Comparison of ENCODE assay signal across 8 mouse cellular contexts in the genomic region with DNA sequence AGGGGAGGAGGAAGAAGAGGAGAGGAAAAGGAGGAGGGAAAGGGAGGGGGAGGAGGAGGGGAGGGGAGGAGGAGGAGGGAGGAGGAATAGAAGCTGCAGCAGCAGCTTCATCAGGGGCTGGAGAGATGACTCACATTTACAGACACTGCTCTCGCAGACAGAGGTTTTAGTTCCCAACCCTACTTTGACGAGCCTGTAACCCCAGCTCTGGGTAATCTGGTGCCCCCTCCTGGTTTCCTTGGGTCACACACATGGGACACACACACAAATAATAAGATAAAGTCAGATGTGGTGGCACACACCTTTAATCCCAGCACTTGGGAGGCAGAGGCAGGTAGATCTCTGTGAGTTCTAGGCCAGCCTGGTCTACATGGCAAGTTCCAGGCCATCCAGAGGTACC. TPM values are rescaled to one million over a fixed set of nuclear protein-coding genes. Genes with fewer than 3 reads are reported as not detected.
DNase-seq lines count a peak whose midpoint lies in the region; ATAC-seq and TF ChIP-seq lines count a peak whose summit lies in the region.

No protein-coding gene starts in this region.

- H3K27me3 ChIP-seq in forebrain, postnatal 0 days (ENCODE audit: insufficient read depth, low read length): no peaks in the 10 kb centered on the region
- no peaks in the 10 kb centered on the region for H3K27me3 ChIP-seq in forebrain, embryonic 13.5 days
- no peaks in the 10 kb centered on the region for H3K27me3 ChIP-seq in lung, postnatal 0 days (replicated peaks; ENCODE audit: insufficient read depth, low read length)
- H3K27me3 ChIP-seq in midbrain, embryonic 15.5 days (replicated peaks): no peaks in the 10 kb centered on the region

- no peak overlapping the region for H3K4me3 ChIP-seq in forebrain, postnatal 0 days (ENCODE audit: low read depth, low read length)
- H3K4me3 ChIP-seq in forebrain, embryonic 13.5 days: no peak overlapping the region
- no peak overlapping the region for H3K4me3 ChIP-seq in lung, postnatal 0 days (ENCODE audit: low read depth, low read length)
- H3K4me3 ChIP-seq in midbrain, embryonic 15.5 days: no peak overlapping the region

- intact Hi-C loops in left cerebral cortex, postnatal 14 days (cut with DNase I): no loop called here

- 52% methylated on average over 2 of the region's 2 CpGs for WGBS in forebrain, postnatal 0 days
- 56% methylated on average over 2 of the region's 2 CpGs for WGBS in forebrain, embryonic 13.5 days
- 37% methylated on average over 2 of the region's 2 CpGs for WGBS in lung, postnatal 0 days
- WGBS in midbrain, embryonic 15.5 days: 45% methylated on average over 2 of the region's 2 CpGs

- no peak overlapping the region for H3K4me2 ChIP-seq in forebrain, postnatal 0 days (ENCODE audit: low read depth)
- no peak overlapping the region for H3K4me2 ChIP-seq in forebrain, embryonic 13.5 days
- H3K4me2 ChIP-seq in lung, postnatal 0 days (replicated peaks; ENCODE audit: low read depth, low read length): no peak overlapping the region
- no peak overlapping the region for H3K4me2 ChIP-seq in midbrain, embryonic 15.5 days

- H3K27ac ChIP-seq in forebrain, postnatal 0 days (ENCODE audit: low read depth, low read length): no peak overlapping the region
- no peak overlapping the region for H3K27ac ChIP-seq in forebrain, embryonic 13.5 days
- no peak overlapping the region for H3K27ac ChIP-seq in lung, postnatal 0 days (ENCODE audit: low read length)
- H3K27ac ChIP-seq in midbrain, embryonic 15.5 days: no peak overlapping the region

- H3K4me1 ChIP-seq in forebrain, postnatal 0 days (ENCODE audit: insufficient read depth): no peaks in the 10 kb centered on the region
- no peaks in the 10 kb centered on the region for H3K4me1 ChIP-seq in forebrain, embryonic 13.5 days
- H3K4me1 ChIP-seq in lung, postnatal 0 days (ENCODE audit: insufficient read depth, low read depth, low read length): no peaks in the 10 kb centered on the region
- H3K4me1 ChIP-seq in midbrain, embryonic 15.5 days: no peaks in the 10 kb centered on the region

- DNase-seq in forebrain, postnatal 0 days: no peak
- peak; percentile 87 for DNase-seq in 416B (ENCODE audit: low read depth)
- DNase-seq in adrenal gland, postnatal 25 days: peak; percentile 41
- DNase-seq in lung, postnatal 0 days (ENCODE audit: low spot score): peak; percentile 52
- no peak for DNase-seq in cerebellum, postnatal 4 days (ENCODE audit: low spot score in 2 of 2)
- no peak for DNase-seq in left cerebral cortex, postnatal 14 days (ENCODE audit: low spot score in 2 of 2)

- H3K9me3 ChIP-seq in forebrain, postnatal 0 days (ENCODE audit: low read length): no peaks in the 10 kb centered on the region
- H3K9me3 ChIP-seq in forebrain, embryonic 13.5 days (replicated peaks): no peaks in the 10 kb centered on the region
- H3K9me3 ChIP-seq in lung, postnatal 0 days (ENCODE audit: low read length): no peaks in the 10 kb centered on the region
- no peaks in the 10 kb centered on the region for H3K9me3 ChIP-seq in midbrain, embryonic 15.5 days

- no peak for TF ChIP-seq EP300 in lung, postnatal 0 days (IDR thresholded peaks at IDR 0.05)

- H3K9ac ChIP-seq in forebrain, postnatal 0 days: no peak overlapping the region
- H3K9ac ChIP-seq in forebrain, embryonic 13.5 days: no peak overlapping the region
- no peak overlapping the region for H3K9ac ChIP-seq in lung, postnatal 0 days (replicated peaks; ENCODE audit: low read depth)
- H3K9ac ChIP-seq in midbrain, embryonic 15.5 days: no peak overlapping the region

- no peak for ATAC-seq in forebrain, postnatal 0 days
- no peak for ATAC-seq in forebrain, embryonic 13.5 days
- ATAC-seq in lung, postnatal 0 days: peak; percentile 30; the same call in 1 of the 2 replicates
- ATAC-seq in midbrain, embryonic 15.5 days (replicated peaks): no peak

- TF ChIP-seq CTCF in forebrain, postnatal 0 days (IDR thresholded peaks at IDR 0.05; ENCODE audit: low read depth): peak; percentile 46
- TF ChIP-seq CTCF in lung, postnatal 0 days (IDR thresholded peaks at IDR 0.05): peak; percentile 62

- H3K36me3 ChIP-seq in forebrain, postnatal 0 days (ENCODE audit: insufficient read depth): peaks cover 41% of the 10 kb centered on the region
- peaks cover 47% of the 10 kb centered on the region for H3K36me3 ChIP-seq in forebrain, embryonic 13.5 days (ENCODE audit: poor library complexity, severe bottlenecking)
- H3K36me3 ChIP-seq in lung, postnatal 0 days (ENCODE audit: insufficient read depth, low read length): no peaks in the 10 kb centered on the region
- peaks cover 13% of the 10 kb centered on the region; the same call in 1 of the 2 replicates for H3K36me3 ChIP-seq in midbrain, embryonic 15.5 days (replicated peaks)

RNA-seq across cellular contexts. Expression of a gene that starts 19.1 kb away (rescaled TPM):
- 13.8 and 20.9 TPM in 2 replicates for total RNA-seq in forebrain, postnatal 0 days (2014; rRNA removed)
- polyA plus RNA-seq in forebrain, postnatal 0 days (2015; fragmentation: Nextera tagmentation; extraction: Ambion mirVana): 10.4 and 16.5 TPM in 2 replicates
- 26.0 TPM in 2 replicates for polyA plus RNA-seq in forebrain, embryonic 13.5 days (2015; fragmentation: Nextera tagmentation; extraction: Ambion mirVana)
- total RNA-seq in adrenal gland, postnatal 25 days (2021): 80.8 and 94.8 TPM in 2 replicates
- 46.7 and 51.7 TPM in 2 replicates for polyA plus RNA-seq in lung, postnatal 0 days (2015; fragmentation: Nextera tagmentation; extraction: Ambion mirVana)
- 10 to 100 TPM; 75.8 to 77.4 TPM for total RNA-seq in left cerebral cortex, postnatal 14 days (2021)
- 24.8 and 25.5 TPM in 2 replicates for polyA plus RNA-seq in midbrain, embryonic 15.5 days (2015; fragmentation: Nextera tagmentation; extraction: Ambion mirVana)

RNA-seq across cellular contexts. Expression of a gene that starts 27.2 kb away (rescaled TPM):
- 39.5 and 47.4 TPM in 2 replicates for total RNA-seq in forebrain, postnatal 0 days (2014; rRNA removed)
- 76.2 and 115 TPM in 2 replicates for polyA plus RNA-seq in forebrain, postnatal 0 days (2015; fragmentation: Nextera tagmentation; extraction: Ambion mirVana)
- 69.8 and 79.8 TPM in 2 replicates for polyA plus RNA-seq in forebrain, embryonic 13.5 days (2015; fragmentation: Nextera tagmentation; extraction: Ambion mirVana)
- total RNA-seq in adrenal gland, postnatal 25 days (2021): 6.2 and 9.0 TPM in 2 replicates
- 13.8 and 13.9 TPM in 2 replicates for polyA plus RNA-seq in lung, postnatal 0 days (2015; fragmentation: Nextera tagmentation; extraction: Ambion mirVana)
- 10 to 100 TPM; 53.9 to 56.3 TPM for total RNA-seq in left cerebral cortex, postnatal 14 days (2021)
- 123 and 125 TPM in 2 replicates for polyA plus RNA-seq in midbrain, embryonic 15.5 days (2015; fragmentation: Nextera tagmentation; extraction: Ambion mirVana)

RNA-seq across cellular contexts. Expression of a gene that starts 43.2 kb away (rescaled TPM):
- total RNA-seq in forebrain, postnatal 0 days (2014; rRNA removed): not detected in 2 replicates
- polyA plus RNA-seq in forebrain, postnatal 0 days (2015; fragmentation: Nextera tagmentation; extraction: Ambion mirVana): 0.33 and 0.84 TPM in 2 replicates
- polyA plus RNA-seq in forebrain, embryonic 13.5 days (2015; fragmentation: Nextera tagmentation; extraction: Ambion mirVana): 1.5 and 1.6 TPM in 2 replicates
- total RNA-seq in adrenal gland, postnatal 25 days (2021): 3.9 and 4.3 TPM in 2 replicates
- polyA plus RNA-seq in lung, postnatal 0 days (2015; fragmentation: Nextera tagmentation; extraction: Ambion mirVana): 33.8 and 34.6 TPM in 2 replicates
- not detected for total RNA-seq in left cerebral cortex, postnatal 14 days (2021)
- polyA plus RNA-seq in midbrain, embryonic 15.5 days (2015; fragmentation: Nextera tagmentation; extraction: Ambion mirVana): 0.30 and 0.56 TPM in 2 replicates

Comparison
In these comparisons a context has a peak if more than half of its experiments do, and no peak if none do; other contexts are left out.
1. DNase-seq: peak in 416B (single experiment), adrenal gland, postnatal 25 days (single experiment) and lung, postnatal 0 days (single experiment); none in forebrain, postnatal 0 days (single experiment), cerebellum, postnatal 4 days (0 of 2) and left cerebral cortex, postnatal 14 days (0 of 2).
2. RNA of a gene that starts 43.2 kb away (polyA plus RNA-seq): 33.8 to 34.6 TPM in lung, postnatal 0 days; 1.5 to 1.6 TPM in forebrain, embryonic 13.5 days, 0.33 to 0.84 TPM in forebrain, postnatal 0 days and 0.30 to 0.56 TPM in midbrain, embryonic 15.5 days; every median in the first group is over 10 times any median in the second.